Mouse (Mus musculus) adrenal gland, adult 2 months (tissue): ENCODE measurements around the gene Mst1. TPM values are rescaled to one million over a fixed set of nuclear protein-coding genes. Genes with fewer than 3 reads are reported as not detected.
A peak's percentile ranks its signal among the peaks of the same experiment; 100 is the strongest.

ENCODE experiments used
- DNase-seq: peaks from one replicate; pipeline ENCODE4 v3.0.0; 2021
- polyA plus RNA-seq: library from polyadenylated mRNA; depleted of rRNA; stranded (reverse); fragments of >200 nt; gene quantifications from 2 replicates; pipeline ENCODE4 v1.2.3, GENCODE M21; 2012
- total RNA-seq, 2 experiments: library from RNA; stranded (reverse); gene quantifications; 2 replicates each; pipeline ENCODE4 v1.2.3; 2021

The Mst1 gene
- total and polyA plus RNA-seq, 3 experiments, result 0.17 to 0.86 (median 0.44) TPM

DNA sequence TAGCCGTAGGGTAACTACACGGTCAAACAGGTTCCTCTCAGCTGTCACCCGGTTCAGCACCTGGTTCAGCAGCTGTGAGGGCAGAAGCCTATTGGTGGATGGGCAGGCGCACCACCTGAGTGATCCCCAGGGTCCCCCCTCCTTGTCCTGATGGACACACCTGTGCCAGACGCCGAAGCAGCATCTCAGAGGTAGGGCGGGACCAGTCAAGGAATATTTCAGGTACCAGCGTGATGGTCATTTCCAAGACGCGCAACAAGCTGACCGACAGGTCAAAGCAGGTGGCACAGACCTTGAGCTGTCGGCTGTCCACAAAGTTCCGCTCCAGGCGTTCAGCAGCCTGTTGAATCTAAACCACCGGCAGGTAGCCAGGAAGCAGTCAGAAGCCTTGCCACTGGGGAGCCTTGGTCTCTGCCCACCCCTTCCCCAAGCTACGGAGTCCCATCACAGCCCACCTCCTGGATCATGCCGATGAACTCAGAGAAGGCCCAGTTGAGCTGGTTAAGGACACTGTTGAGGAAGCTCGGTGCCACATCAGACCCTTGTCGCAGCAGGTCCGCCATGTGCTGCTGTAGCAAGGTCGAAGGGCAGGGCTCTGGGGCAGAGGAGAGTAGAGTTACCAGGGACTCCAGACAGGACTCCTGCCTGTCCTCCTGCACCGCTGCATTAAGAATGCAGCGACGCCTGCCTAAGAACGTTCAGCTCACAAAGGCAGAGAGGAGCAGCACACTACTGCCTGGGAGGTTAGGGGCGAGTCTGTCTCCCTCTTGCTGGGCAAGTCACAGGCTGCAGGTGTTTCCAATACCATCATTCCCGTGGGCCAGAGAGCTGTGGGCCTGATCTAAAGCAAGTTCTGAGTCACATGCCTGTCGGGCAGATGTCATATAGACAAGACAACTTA, 23.6 kb upstream of the Mst1 start:
- DNase-seq, result no peak

DNA sequence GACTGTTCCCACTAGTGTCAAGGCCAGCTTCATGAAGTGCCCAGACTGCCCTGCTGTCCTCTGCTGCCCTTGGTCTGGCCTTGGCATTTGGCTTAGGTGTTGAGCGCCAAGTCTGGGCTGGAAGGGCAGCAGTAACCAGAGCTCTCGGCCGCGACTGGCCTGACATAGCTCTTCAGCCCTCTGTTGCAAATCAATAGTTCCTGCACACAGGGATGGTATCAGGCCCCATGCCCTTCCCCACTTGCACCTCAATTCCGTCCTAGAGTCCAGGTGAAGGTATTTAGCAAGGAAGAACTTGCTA, 23.0 kb upstream of the Mst1 start:
- DNase-seq, result peak; percentile 90

DNA sequence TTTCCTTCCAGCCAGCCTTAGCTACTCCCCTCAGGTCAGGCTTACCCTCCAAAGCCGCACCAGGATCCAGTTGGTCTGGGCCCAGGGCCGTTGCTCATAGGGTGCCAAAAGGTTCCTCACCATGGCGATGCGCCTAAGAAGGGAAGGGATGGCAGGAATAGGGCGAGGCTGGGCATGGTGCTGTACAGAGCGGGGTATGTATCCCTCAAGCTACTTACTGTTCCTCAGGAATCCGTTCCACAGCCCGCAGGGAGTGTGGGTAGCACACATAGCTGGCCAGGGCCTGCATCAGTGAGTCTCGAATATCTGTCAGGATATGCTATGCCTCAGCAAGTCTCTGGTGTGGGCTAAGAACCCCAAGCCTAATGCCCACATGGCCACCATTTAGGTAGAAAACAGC, 21.9 kb upstream of the Mst1 start:
- no peak for DNase-seq

- DNase-seq, result no peak
These were observed 18.1 kb upstream of the Mst1 start for GRCm38 (mm10) chr9:108062142-108062541.

DNA sequence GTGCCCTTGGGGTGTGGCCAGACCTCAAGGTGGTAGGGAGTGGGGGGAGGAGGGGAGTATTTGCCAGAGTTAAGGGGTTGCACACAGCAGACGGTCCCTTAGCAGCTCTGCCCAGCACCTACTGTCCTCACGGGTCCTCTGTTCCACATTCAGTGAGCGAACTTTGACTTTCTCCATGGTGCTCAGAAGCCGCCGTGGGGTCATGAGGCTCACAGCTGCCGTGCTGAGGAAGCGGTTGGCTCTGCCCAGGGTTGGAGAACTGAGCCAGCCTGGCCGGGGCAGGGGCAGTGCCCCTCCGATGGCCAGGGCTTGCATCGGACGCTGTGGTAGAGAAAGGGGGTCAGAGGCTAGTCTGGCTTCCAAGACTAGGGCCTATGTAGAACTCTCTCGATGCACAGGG, 16.9 kb upstream of the Mst1 start:
- DNase-seq, result no peak

GRCm38 (mm10) chr9:108065491-108066011, 14.7 kb upstream of the Mst1 start:
- peak; percentile 74 for DNase-seq

GRCm38 (mm10) chr9:108067199-108067598, 13.0 kb upstream of the Mst1 start:
- DNase-seq, result no peak

GRCm38 (mm10) chr9:108067900-108068299, 12.3 kb upstream of the Mst1 start:
- DNase-seq, result peak; percentile 83

- no peak for DNase-seq
These were observed 11.2 kb upstream of the Mst1 start for GRCm38 (mm10) chr9:108069007-108069406.

DNA sequence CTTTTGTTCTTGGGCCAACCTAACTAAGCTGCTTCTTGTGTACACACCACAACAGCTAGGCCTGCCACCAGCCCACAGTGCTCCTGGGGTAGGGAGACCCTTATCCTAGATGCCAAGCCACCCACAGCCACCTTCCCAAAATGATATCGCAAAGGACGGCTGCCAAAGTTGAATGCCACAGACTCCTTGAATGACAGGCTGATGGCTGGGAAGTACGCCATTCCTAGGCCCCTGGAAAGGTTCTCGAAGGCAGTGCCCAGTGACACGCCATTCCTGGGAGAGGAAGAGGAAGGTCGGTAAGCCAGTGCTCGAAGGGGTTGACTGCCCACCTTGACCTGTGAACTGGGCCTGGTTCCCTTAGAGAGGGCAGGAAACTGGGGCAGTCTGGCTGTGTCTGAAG, 10.7 kb upstream of the Mst1 start:
- DNase-seq, result no peak

GRCm38 (mm10) chr9:108071801-108072200, 8.4 kb upstream of the Mst1 start:
- no peak for DNase-seq

DNA sequence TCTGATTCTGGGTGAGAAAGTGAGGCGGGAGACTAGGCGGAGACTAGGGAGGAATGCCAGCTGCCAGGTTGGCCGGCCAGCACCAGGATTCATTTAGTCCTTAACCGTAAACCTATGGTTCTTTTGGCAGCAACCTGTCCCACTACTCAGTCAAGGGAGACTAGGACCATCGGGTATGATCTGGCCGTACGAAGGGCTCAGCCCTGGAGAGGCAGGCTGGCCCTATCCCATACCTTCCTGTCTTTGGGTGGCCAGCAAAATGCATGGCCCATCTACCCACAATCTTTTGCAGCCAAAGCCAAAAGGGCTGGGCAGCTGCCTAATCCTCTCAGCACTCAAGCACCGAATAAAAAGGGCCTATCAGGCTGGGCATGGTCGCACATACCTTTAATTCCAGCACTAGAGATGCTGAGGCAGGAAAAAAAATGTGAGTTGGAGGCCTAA, 7.7 kb upstream of the Mst1 start:
- DNase-seq, result no peak

DNA sequence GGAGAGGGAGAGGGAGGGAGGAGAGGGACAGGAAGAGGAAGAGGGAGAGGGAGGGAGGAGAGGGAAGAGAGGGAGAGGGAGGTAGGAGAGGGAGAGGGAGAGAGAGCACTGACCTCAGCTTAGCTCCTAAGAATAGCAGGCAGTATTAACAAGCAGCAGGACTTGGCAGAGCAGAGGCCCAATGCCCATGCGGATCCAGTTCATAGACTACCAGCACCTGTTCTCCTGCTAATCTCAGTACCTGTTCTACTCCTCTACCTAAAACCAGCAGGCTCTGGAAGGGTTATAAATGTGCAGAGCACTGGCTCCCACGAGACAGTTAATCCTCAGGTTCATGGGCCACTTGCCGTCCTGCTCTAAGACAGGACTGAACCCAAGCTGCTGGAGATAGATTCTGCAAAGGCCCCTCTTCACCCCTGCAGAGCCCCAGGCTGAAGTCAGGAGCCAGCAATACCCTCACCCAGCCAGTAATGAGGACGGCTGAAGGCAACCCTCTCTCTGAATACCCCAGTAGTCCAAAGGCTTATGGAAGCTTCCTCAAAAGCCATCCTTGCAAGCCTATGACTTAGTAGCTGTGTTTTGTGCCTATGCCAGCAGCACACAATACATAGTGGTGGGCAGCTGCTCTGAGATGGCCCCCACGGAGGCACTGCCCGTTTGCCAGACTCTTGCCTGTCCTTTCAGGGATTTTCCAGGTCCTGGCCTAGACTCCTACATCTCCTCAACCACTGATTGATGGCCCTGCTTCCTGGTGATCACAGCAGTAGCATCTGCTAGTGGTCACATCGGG, 6.9 kb upstream of the Mst1 start:
- DNase-seq, result no peak

GRCm38 (mm10) chr9:108082549-108082948, 2.3 kb downstream of the Mst1 start:
- DNase-seq, result no peak

GRCm38 (mm10) chr9:108082988-108083431, 2.8 kb downstream of the Mst1 start, which contains the start of gene Rnf123:
Rnf123 (minus strand) TSS chr9:108083346.
- DNase-seq, result no peak

GRCm38 (mm10) chr9:108083561-108083960, 3.3 kb downstream of the Mst1 start:
- DNase-seq, result no peak

GRCm38 (mm10) chr9:108085261-108085660, 5.0 kb downstream of the Mst1 start:
- DNase-seq, result no peak

DNA sequence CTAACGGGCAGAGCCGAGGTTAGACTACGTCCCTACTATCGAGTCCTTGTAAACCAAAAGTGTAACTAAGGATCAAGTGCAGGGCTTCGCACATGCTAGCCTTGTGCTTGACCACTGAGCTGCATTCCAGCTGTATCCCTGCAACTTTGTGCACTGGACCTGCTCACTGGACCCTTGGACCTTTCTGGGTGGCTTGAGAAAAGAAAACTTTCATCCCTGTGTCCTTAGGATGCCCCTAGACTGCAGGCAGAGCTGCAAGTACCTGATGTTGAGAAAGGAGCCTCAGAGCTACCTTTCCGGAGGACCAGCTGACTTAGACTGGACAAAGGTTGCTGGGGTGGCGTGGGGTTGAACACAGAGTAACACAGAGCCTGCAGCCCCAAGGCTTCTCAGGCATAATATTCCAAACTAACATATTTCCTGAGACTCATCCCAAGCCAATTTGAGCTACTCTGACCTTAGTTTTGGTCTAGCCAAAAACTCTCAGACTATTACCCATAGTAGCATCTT, 10.4 kb downstream of the Mst1 start:
- no peak for DNase-seq

DNA sequence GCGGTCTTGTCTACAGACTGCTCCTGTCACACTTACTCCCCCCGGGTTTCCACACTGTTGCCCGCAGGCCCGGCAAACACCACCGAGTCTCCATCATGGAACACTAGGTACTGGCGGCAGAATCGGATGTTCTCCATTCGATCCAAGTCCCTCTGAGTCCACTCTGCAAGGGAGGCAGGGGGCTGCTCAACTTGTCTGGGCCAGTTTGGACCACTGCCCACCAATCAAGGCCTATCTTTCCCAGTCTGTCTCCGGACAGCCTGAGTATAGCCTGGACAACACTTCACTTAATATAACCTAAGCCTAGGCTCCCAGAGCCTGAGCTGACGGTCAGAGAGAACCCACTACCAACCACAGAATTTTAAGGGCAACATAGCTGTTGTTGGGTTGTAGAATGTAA, 13.3 kb downstream of the Mst1 start:
- DNase-seq, result no peak

GRCm38 (mm10) chr9:108094184-108094941, 14.1 kb downstream of the Mst1 start, which contains the start of gene Apeh:
Apeh (minus strand) TSS chr9:108094606.
- DNase-seq, result peak; percentile 98

GRCm38 (mm10) chr9:108094998-108095411, 14.8 kb downstream of the Mst1 start:
- peak; percentile 61 for DNase-seq

- DNase-seq, result peak; percentile 62
These were observed 15.3 kb downstream of the Mst1 start for GRCm38 (mm10) chr9:108095518-108095917.
